In the genomic region with DNA sequence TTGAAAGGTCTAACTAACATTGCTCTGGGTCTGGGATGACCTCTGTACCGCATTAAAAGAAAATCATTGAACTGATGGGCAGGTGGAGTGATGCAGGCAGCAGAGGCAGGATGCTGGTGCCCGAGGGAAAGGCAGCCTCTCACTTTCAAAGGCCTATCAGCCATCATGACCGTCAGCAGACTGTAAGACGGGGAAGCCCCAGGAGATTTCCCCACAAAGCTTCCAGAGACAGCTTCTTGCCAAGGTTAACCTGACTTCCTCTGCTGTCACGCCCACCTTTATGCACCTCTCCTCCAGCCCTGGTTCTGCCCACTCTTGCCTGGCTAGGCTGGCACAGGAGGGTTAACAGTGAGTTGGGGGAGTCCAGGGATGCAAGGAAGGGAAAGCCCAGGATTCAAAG, we compare ENCODE assay signal across 33 mouse cellular contexts. TPM values are rescaled to one million over a fixed set of nuclear protein-coding genes. Genes with fewer than 3 reads are reported as not detected.
DNase-seq lines count a peak whose midpoint lies in the region; ATAC-seq lines count a peak whose summit lies in the region.
"Had no signal": no experiment of that assay in that cellular context is flagged by ENCODE, and none has a peak within 500 bp of the region (broad histone marks: within the 10 kb centered on the region; RNA-seq: fewer than 3 reads in every experiment).

No protein-coding gene starts in this region.

- no peak for DNase-seq in forebrain, embryonic 10.5 days (ENCODE audit: extremely low spot score, low spot score)
- DNase-seq in neural tube, embryonic 11.5 days (ENCODE audit: low spot score): no peak
- DNase-seq in naive thymus-derived CD4-positive, alpha-beta T cell, adult 2 months (ENCODE audit: low read depth): peak; percentile 11
- DNase-seq in gastrocnemius, postnatal 10 days: no peak
- no peak for DNase-seq in lung, postnatal 25 days (ENCODE audit: low spot score)
- DNase-seq: adrenal gland, adult 2 months; cerebellum, adult 8-10 months; cerebellum, postnatal 36 days; embryo, embryonic 11 days; gastrocnemius, postnatal 25 days; heart, adult 18-20 months; heart, postnatal 4 days; kidney, adult 8-10 months; kidney, postnatal 4 days; liver; lung, adult 2 months; lung, postnatal 14 days; right cerebral cortex, postnatal 4 days; thymus, adult 18-20 months; thymus, postnatal 25 days had no signal

- H3K4me2 ChIP-seq in forebrain, embryonic 15.5 days (replicated peaks): no peak overlapping the region
- no peak overlapping the region for H3K4me2 ChIP-seq in neural tube, embryonic 11.5 days (ENCODE audit: low read depth)
- no peak overlapping the region for H3K4me2 ChIP-seq in neural tube, embryonic 15.5 days
- H3K4me2 ChIP-seq: forebrain, embryonic 12.5 days; heart, embryonic 12.5 days; hindbrain, embryonic 14.5 days; intestine, embryonic 15.5 days; midbrain, embryonic 11.5 days had no signal

- ATAC-seq in forebrain, embryonic 15.5 days (replicated peaks): no peak
- no peak for ATAC-seq in neural tube, embryonic 11.5 days (ENCODE audit: insufficient read depth, low FRiP score, low TSS enrichment)
- no peak for ATAC-seq in neural tube, embryonic 15.5 days (ENCODE audit: low FRiP score)
- peak; percentile 87 for ATAC-seq in inflammation-experienced regulatory T-cells, adult 6 months
- ATAC-seq: midbrain, embryonic 16.5 days had no signal

- 80% methylated on average over 5 of the region's 5 CpGs for WGBS in forebrain, embryonic 10.5 days
- 72% methylated on average over 5 of the region's 5 CpGs for WGBS in forebrain, embryonic 15.5 days
- 79% methylated on average over 5 of the region's 5 CpGs for WGBS in neural tube, embryonic 11.5 days
- 65% methylated on average over 5 of the region's 5 CpGs for WGBS in neural tube, embryonic 15.5 days

- H3K4me3 ChIP-seq in forebrain, embryonic 10.5 days: no peak overlapping the region
- H3K4me3 ChIP-seq in forebrain, embryonic 15.5 days: no peak overlapping the region
- no peak overlapping the region for H3K4me3 ChIP-seq in neural tube, embryonic 11.5 days (ENCODE audit: low read depth, low read length)
- no peak overlapping the region for H3K4me3 ChIP-seq in neural tube, embryonic 15.5 days (replicated peaks)
- H3K4me3 ChIP-seq: erythroblast, embryonic 14.5 days; forebrain, embryonic 12.5 days; heart, embryonic 12.5 days; intestine, embryonic 15.5 days had no signal

- no peaks in the 10 kb centered on the region for H3K36me3 ChIP-seq in forebrain, embryonic 10.5 days (replicated peaks)
- no peaks in the 10 kb centered on the region for H3K36me3 ChIP-seq in forebrain, embryonic 15.5 days
- no peaks in the 10 kb centered on the region for H3K36me3 ChIP-seq in neural tube, embryonic 11.5 days (ENCODE audit: control insufficient read depth, insufficient read depth, low read length)
- no peaks in the 10 kb centered on the region for H3K36me3 ChIP-seq in neural tube, embryonic 15.5 days
- H3K36me3 ChIP-seq: forebrain, embryonic 12.5 days; heart, embryonic 12.5 days; intestine, embryonic 15.5 days had no signal

- peak overlapping the region; percentile 85 for H3K27ac ChIP-seq in forebrain, embryonic 10.5 days
- no peak overlapping the region for H3K27ac ChIP-seq in forebrain, embryonic 15.5 days (replicated peaks)
- H3K27ac ChIP-seq in neural tube, embryonic 11.5 days (ENCODE audit: low read depth, low read length): no peak overlapping the region
- H3K27ac ChIP-seq in neural tube, embryonic 15.5 days (replicated peaks): no peak overlapping the region
- H3K27ac ChIP-seq: forebrain, embryonic 12.5 days; hindbrain, embryonic 14.5 days; intestine, embryonic 15.5 days; kidney, postnatal 0 days; liver, embryonic 14.5 days; stomach, postnatal 0 days had no signal

- H3K4me1 ChIP-seq in forebrain, embryonic 10.5 days: peaks cover 40% of the 10 kb centered on the region
- peaks cover 9% of the 10 kb centered on the region for H3K4me1 ChIP-seq in forebrain, embryonic 15.5 days
- peaks cover 8% of the 10 kb centered on the region; the same call in 1 of the 2 replicates for H3K4me1 ChIP-seq in neural tube, embryonic 11.5 days (ENCODE audit: control insufficient read depth, insufficient read depth, low read length)
- H3K4me1 ChIP-seq in neural tube, embryonic 15.5 days: peaks cover 15% of the 10 kb centered on the region

- no peak overlapping the region for H3K9ac ChIP-seq in forebrain, embryonic 15.5 days (replicated peaks)
- H3K9ac ChIP-seq in neural tube, embryonic 11.5 days (ENCODE audit: low read length): peak overlapping the region; percentile 8; the same call in 1 of the 2 replicates
- no peak overlapping the region for H3K9ac ChIP-seq in neural tube, embryonic 15.5 days (replicated peaks)
- H3K9ac ChIP-seq: forebrain, embryonic 12.5 days; heart, embryonic 12.5 days; hindbrain, embryonic 14.5 days; intestine, embryonic 15.5 days; liver, embryonic 14.5 days had no signal

- no peaks in the 10 kb centered on the region for H3K9me3 ChIP-seq in forebrain, embryonic 10.5 days
- no peaks in the 10 kb centered on the region for H3K9me3 ChIP-seq in forebrain, embryonic 15.5 days
- H3K9me3 ChIP-seq in neural tube, embryonic 11.5 days (ENCODE audit: control insufficient read depth, low read length): no peaks in the 10 kb centered on the region
- H3K9me3 ChIP-seq in neural tube, embryonic 15.5 days (replicated peaks): no peaks in the 10 kb centered on the region
- H3K9me3 ChIP-seq: forebrain, embryonic 12.5 days; heart, embryonic 12.5 days; intestine, embryonic 15.5 days had no signal

- H3K27me3 ChIP-seq in forebrain, embryonic 10.5 days (ENCODE audit: poor library complexity, severe bottlenecking): peaks cover 5% of the 10 kb centered on the region; the same call in 1 of the 2 replicates
- H3K27me3 ChIP-seq in forebrain, embryonic 15.5 days: no peaks in the 10 kb centered on the region
- no peaks in the 10 kb centered on the region for H3K27me3 ChIP-seq in neural tube, embryonic 11.5 days (ENCODE audit: control insufficient read depth, insufficient read depth, low read length)
- H3K27me3 ChIP-seq in neural tube, embryonic 15.5 days (replicated peaks): no peaks in the 10 kb centered on the region
- H3K27me3 ChIP-seq: heart, embryonic 12.5 days; intestine, embryonic 15.5 days had no signal

RNA-seq across cellular contexts. Expression of a gene that starts 44.3 kb away (rescaled TPM):
- polyA plus RNA-seq in forebrain, embryonic 10.5 days (2016; fragmentation: Nextera tagmentation; extraction: Ambion mirVana): 22.1 and 25.5 TPM in 2 replicates
- 7.0 and 7.6 TPM in 2 replicates for polyA plus RNA-seq in forebrain, embryonic 15.5 days (2015; fragmentation: Nextera tagmentation; extraction: Ambion mirVana)
- 15.2 and 17.6 TPM in 2 replicates for polyA plus RNA-seq in neural tube, embryonic 11.5 days (2014; fragmentation: Nextera tagmentation; extraction: Ambion mirVana)
- 8.7 and 12.2 TPM in 2 replicates for polyA plus RNA-seq in neural tube, embryonic 15.5 days (2015; fragmentation: Nextera tagmentation; extraction: Ambion mirVana)
- 10 to 100 TPM; 16.5 to 24.6 (median 16.8) TPM for polyA plus RNA-seq in inflammation-experienced regulatory T-cells, adult 6 months (2017; shearing (Covaris generic))
- 10 to 100 TPM; 44.9 to 45.0 TPM for total RNA-seq in gastrocnemius, postnatal 10 days (2021)
